Mouse (Mus musculus) myocyte (in vitro differentiated cells): ENCODE results near the gene Xlr3b.

Source experiments
- MYOD1 ChIP-seq, 3 experiments: IDR thresholded peaks; one replicate each; pipeline ENCODE4 v1.6.1; 2011; ENCODE audit warnings: control low read depth in 2 of 3, low read depth in 2 of 3, mild to moderate bottlenecking in 2 of 3, moderate library complexity in 1 of 3; ENCODE audit not compliant: insufficient read length in 2 of 3, control insufficient read depth in 1 of 3
- POLR2A ChIP-seq: IDR thresholded peaks from one replicate; pipeline ENCODE4 v1.6.1; 2011; ENCODE audit warnings: low read depth, mild to moderate bottlenecking, control low read depth, moderate library complexity; ENCODE audit not compliant: insufficient read length
- POLR2AphosphoS2 ChIP-seq: IDR thresholded peaks from one replicate; pipeline ENCODE4 v1.6.1; 2011; ENCODE audit warnings: low read depth, control low read depth; ENCODE audit not compliant: insufficient read length
- TCF12 ChIP-seq: IDR thresholded peaks from one replicate; pipeline ENCODE4 v1.6.1; 2011; ENCODE audit warnings: mild to moderate bottlenecking, control low read depth; ENCODE audit not compliant: poor library complexity, insufficient read depth, severe bottlenecking

DNA sequence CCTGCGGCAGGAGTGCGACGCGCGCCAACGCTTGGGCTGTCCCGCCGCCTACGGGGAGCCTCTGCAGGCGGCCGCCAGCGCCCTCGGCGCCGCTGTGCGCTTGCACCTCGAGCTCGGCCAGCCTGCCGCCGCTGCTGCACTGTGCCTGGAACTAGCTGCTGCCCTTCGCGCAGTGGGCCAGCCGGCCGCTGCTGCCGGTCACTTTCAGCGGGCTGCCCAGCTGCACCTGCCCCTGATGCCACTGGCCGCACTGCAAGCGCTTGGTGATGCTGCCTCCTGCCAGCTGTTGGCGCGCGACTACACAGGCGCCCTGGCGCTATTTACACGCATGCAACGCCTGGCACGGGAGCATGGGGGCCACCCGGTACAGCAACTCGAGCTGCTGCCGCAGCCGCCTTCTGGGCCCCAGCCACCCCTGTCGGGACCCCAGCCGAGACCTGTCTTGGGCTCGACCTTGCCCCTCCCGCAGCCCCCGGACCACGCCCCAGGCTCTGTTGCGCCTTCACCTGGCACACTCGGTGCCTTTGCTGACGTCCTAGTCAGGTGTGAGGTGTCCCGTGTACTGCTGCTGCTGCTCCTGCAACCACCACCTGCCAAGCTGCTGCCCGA, 36.7 kb downstream of the Xlr3b start:
- TF ChIP-seq MYOD1 (IDR thresholded peaks at IDR 0.05; ENCODE audit: control insufficient read depth in 1 of 3, insufficient read length in 2 of 3, low read depth in 2 of 3): peak in 2 of 3 experiments; percentile 28 to 58
- no peak for TF ChIP-seq POLR2AphosphoS2
- TF ChIP-seq POLR2A: peak; percentile 9
- no peak for TF ChIP-seq TCF12
